Mouse (Mus musculus) urinary bladder, postnatal 25 days (tissue): ENCODE measurements around the gene Igsf9.

ENCODE experiments used
- DNase-seq: peaks from one replicate; pipeline ENCODE4 v3.0.0; 2022; ENCODE audit warnings: low spot score

The Igsf9 gene

DNA sequence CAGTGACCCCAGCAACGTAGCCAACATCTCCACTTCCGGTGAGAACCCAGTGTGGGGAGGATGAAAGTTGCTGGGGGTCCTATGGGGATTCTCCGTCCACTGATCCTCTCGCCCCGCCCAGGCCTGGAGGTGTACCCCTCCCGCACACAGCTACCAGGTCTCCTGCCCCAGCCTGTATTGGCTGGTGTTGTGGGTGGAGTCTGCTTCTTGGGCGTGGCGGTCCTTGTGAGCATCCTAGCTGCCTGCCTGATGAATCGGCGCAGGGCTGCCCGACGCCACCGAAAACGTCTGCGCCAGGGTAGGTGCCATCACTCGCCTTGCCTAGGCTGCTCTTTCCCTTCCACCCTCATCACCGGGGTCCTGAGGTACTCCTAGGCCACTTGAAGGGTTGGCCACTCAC is 14.4 kb downstream of the Igsf9 start:
- DNase-seq = no peak

- DNase-seq = no peak
Measured at GRCm38 (mm10) chr1:172497428-172497827, 15.8 kb downstream of the Igsf9 start.

DNA sequence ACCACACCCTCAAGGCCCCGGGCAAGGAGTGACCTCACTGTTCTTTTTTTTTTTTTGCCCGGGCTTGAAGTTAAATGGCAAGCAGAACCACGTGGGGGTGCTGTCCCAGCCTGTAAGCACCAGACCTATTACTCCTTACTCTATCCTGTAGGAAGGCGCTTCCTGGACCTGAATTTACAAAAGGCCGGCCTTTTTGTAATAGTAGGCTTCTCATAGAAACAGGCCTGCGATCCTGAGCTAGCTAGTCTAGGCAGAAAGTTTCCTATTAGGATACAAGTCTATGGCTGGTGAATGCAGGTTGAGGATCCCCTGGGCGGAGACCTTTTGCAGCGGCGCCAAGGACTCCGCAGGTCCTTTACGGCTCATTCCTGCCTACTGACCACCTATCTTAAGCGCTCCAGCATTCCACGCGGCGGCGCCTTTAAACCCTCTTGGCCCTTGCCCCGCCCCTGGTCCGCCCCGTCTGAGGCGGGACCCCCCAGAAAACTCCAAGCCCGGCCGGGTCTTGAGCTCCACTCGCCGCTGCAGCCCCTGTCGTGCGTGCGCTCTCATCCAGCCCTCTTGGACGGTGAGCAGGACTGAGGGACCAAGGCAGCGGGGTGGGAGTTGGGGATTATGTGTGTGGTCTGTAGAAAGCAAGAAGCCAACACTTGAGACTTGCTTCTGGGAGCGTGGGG is 18.3 kb downstream of the Igsf9 start, which contains the start of gene Tagln2:
TSS of gene Tagln2 (plus strand) at position 283 of the 677 bp plus-strand sequence.
- peak; percentile 89 for DNase-seq

DNA sequence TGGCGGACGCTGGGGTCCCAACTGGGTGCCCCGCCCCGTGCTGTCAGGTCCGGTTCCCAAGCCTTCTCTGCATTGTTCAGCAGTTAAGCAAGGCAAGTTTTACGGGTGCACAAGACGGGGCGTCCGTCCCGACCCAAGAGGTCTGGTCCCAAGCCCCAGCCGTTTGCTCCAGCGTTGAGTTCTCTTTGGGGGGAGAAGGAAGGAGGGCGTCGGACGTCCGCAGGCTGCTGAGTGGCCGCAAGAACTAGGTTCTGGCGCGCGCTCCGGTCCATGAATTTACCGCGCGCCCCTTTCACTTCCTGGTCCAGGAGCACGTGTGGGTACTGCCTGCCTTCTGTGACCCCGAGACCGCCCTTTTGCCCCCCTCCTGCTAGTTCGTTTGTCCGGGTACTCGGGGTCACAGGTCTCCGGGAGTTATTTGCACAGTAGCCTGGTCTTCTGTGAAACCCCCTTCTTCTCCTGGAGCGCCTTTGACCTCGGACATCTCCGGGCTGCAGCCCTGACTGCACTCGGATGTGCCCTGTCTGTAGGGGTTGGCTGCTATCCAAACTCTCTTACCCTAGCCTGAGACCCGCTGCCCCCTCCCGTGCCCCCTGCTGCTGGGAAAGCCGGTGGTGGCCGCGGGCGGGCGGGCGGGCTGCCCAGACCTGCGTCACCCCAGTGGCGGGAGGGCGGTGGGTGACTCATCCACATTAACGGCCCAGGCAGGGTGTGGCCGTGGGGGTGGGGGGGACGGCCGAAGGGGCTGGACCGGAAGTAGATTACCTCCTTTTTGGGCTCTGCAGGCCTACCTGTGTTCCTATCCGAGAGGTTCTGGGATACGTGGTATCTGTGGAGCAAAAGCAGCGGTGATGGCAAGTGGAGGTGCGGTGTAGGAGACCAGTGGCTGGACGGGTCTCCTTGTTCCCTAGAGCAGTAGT is 19.1 kb downstream of the Igsf9 start:
- peak; percentile 68 for DNase-seq

DNA sequence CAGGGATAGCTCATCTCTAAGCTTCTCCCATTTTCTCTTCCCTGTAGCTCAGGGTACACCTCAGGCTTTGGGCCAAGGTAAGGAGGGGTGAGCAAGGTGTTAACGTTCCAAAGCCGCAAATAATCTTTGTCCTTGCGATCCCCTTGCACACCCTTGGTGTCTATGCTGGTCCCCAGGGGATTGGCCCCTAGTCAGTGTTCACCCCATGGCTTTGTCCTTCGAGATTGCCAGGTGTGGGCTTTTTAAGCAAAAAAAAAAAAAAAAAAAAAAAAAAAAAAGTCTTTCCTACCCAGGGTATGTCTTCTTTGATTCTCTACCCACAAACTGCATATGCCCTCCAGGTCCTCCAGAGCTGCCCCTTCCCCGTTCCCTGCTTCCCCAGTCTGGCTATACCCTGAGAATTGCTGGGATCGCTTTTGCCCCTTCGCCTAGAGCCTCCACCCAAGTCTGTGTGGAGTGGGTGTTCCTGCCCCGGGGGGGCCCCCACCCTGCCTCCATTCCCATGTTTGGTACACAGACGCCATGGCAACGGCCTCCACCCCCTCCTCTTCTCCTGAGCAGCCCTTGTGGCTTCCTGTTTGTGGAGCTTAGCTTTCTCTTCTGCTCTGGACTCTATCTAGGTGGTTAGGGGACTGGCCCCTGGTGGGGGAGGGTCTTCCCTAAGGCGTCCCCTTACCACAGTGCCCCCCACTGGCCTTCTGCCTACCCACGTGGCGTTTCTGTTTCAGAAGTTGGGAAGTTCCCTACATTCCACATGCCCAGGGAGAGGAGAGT is 20.0 kb downstream of the Igsf9 start:
- peak; percentile 51 for DNase-seq

DNA sequence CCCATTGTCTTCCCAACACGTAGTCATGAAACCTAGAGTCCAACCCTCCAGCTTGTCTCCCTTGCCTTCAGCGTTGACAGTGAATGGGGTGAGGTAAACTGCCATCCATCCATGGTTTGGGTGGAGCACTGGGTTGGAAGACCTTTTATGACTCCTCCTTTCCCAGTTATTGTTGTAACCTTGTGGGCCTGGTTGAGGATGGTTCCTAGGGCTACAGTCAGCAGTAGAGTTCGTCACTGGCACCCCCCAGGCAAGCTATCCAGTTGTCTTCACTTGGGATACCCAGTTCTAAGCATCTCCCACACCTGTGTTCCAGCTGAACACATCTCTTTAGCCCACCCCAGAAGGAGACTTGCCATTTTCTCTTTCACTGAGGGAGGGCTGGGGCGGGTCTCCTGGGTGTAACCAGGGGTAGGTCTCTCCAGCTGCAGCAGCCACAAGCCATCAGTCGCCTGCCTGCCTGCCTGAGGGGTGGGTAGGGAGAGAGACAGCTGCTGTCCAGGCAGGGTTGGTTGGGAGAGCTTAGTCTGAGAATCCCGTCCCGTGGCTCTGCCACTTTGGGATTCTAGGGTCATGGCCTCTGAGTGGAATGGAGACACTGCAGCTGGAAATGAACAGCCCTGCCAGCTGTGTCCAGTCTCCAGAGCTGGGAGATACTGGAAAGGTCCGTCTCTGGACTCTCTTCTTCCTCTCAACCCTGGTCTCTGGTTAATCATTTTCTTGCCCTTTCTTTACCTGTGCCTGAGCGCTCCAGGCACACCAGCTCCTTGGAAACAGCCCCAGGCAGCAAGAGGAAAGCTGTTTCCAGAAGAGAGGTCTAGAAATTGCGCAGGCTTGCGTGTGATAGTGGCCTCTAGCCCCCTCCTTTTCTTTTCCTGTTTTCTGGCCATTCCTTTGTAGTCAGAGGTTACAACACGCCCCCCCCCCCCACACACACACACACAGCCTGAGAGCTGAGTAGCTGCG is 20.8 kb downstream of the Igsf9 start:
- no peak for DNase-seq

GRCm38 (mm10) chr1:172503111-172503997 is 21.8 kb downstream of the Igsf9 start:
- peak; percentile 52 for DNase-seq

DNA sequence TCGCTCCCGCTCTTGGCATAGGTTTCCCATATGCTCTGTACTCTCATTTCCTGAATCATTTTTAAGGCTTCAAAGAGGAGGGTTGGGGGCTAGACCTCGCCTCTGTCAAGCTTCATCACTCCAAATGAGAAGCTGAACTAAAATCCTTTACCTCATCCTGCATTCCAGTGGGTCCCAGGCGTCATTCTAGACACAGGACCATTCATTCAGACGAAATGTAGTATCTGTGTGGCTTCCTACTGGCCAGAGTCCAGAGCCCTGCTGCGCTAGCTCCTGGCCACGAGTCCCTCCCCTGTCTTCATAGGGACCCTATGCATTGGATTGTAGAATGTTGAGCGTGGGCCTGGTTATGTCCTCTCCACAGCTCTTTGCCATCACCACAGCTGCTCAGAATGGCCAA is 23.2 kb downstream of the Igsf9 start:
- no peak for DNase-seq

DNA sequence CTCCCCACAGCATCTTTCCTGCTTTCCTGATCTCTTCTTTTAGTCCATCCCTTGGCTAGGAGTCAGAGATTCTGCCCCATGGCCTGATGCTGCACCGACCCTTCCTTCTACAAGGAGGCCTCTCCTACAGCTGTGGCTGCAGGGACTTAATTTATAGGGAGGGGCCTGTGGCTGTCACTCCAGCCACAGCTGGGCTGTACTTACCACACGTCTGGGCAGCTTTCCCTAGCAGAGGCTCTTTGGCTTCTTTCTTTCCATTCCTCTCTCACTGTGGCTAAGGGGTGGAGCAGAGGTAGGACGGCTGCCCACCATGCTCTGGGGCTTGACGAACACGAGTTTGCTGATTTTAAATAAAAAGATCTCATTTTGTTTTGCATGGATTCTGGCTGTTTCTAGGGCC is 25.4 kb downstream of the Igsf9 start:
- no peak for DNase-seq

DNA sequence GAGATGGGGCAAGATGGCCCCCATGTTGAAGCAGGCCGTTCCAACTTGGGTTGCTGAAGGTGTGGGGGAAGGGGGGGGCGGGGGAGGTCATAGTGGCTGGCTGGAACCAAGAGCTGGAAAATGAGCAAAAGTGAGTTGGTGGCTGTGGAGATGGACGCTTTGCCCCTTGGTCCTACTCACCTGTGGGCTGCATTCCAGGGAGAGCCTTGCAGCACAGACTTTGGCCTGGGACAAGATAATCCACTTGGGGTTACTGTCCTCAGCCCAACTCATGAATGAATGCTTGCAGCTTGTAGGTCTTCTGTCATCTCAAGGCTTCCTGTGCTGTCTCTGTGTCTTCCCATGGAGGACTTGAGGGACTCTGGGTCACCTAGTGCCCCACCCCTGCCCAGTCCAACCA is 26.1 kb downstream of the Igsf9 start:
- DNase-seq = no peak

DNA sequence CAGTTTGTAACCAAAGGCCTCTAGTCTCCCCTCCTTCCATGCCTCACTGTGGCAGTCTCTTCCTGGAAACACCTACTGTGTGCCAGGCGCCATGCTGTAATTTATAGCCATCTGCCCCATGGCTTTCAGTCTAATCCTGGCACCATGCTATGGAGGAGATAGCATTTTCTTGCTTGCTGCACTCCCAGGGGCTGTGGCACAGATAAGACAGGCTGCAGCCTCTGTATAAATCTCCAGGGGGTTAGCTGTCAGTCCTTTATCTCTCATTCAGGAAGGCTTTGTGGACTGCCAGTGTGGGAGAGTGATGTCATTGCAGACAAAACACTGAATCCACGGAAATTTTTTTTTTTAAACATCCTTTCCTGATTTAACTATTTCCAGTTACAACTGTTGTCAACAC is 26.6 kb downstream of the Igsf9 start:
- DNase-seq = no peak

DNA sequence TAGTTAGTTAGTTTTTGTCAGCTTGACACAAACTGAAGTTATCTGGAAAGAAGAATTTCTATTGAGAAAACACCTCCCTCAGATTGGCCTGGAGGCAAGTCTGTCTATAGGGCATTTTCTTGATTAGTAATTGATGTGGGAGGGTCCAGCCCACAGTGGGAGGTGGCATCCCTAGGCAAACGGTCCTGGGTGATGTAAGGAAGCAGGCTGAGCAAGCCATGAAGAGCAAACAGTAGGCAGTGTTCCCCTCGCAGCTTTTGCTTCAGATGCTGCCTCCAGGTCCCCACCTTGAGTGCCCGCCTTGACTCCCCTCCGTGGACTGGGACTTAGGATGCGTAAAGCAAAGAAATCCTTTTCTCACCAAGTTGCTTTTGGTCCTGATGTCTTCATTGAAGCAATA is 27.6 kb downstream of the Igsf9 start:
- DNase-seq = no peak

DNA sequence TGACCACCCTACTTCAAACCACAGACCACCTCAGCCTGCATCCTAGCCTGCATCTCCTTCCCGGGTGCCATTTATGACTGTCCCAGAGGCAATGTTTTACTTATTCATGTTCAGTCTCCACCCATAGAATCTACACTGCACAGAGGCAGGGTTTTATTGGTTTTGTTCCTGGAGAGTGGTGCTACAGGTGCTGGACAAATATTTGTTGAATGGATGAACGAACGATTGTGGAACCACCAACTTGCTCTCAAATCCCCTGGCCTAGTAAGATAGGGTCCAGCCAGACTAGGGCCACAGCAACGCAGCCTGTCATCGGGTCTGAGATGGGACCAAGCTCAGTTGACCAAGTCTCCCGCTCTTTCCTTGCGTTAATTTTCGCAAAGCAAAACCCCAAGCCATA is 28.4 kb downstream of the Igsf9 start:
- DNase-seq = no peak

DNA sequence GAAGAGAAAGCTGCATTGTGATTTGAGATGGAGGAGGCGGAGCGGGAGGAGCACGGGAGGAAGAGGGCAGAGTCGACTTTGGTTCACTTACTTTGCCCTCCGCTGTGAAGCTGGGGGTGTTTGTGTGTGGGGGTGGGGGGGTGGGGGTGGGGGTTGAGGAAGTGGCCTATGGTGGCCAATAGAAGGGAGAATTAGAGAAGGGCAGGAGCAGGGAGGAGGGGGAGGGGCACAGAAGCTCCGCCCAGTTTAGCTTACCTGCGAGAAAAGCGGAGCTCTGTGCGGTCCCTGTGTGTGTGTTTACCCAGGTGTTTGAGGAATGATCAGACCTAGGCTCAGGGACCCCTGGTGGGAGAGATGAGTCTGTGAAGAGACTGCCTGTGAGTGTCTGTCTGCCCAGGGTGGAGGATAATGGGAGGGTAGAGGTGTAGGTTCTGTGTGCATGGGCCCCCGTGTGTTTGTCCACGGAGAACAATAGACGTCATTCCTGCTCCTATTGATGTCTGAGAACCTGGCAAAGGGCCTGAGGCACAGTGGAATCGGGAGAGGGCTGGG is 28.9 kb downstream of the Igsf9 start:
- DNase-seq = no peak

DNA sequence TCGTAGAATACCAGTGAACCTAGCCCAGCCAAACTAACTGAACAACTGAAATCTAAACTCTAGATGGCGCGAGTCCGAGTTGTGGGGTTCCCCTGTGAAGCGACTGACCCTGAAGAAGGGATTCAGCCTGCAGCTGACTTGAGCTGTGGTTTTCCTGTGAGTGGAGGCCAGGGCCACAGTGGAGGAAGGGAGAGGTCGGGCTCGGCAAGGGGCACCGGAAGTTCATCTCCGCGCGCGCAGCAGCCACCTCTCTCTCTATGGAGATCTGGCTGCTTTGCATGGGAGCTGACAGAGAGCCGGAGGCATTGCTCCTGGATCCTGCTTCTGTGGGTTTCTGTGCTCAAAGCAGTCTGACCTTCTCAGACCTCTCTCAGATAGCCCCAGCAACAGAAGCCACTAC is 31.4 kb downstream of the Igsf9 start:
- no peak for DNase-seq

- no peak for DNase-seq
Measured at GRCm38 (mm10) chr1:172513525-172514212, 32.1 kb downstream of the Igsf9 start.

DNA sequence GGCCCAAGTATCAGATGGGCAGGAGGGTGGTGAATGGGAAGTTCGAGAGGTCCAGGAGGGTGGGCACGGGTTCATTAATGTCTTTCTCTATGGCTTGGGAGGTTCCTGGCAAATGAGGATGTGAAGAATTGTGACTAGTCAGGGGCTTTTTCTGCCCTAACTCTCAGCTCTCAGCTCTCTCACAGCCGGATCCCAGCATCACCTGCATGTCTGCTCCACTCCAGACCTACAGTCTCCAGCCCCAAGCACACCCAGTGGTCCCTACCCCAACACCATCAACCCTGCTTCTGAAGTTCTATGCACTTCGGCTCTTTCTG is 32.6 kb downstream of the Igsf9 start:
- DNase-seq = no peak

- DNase-seq = no peak
Measured at GRCm38 (mm10) chr1:172514551-172515268, 33.1 kb downstream of the Igsf9 start.

GRCm38 (mm10) chr1:172515396-172515795 is 33.8 kb downstream of the Igsf9 start:
- no peak for DNase-seq
